Mouse (Mus musculus) CD4-positive, CD25-positive, alpha-beta regulatory T cell, adult 2 months (primary cell): ENCODE results near the gene Dgkq.

Experiments used
- DNase-seq: peaks from one replicate; pipeline ENCODE4 v3.0.0-alpha.2; 2012; ENCODE audit warnings: low read depth, low spot score

The Dgkq gene

GRCm38 (mm10) chr5:108668977-108669936, at the start of gene Dgkq:
TSS of gene Dgkq (minus strand) at chr5:108669672.
- DNase-seq = peak; percentile 88

GRCm38 (mm10) chr5:108718051-108718450, 48.6 kb upstream of the Dgkq start:
- no peak for DNase-seq

- DNase-seq = no peak
Measured at GRCm38 (mm10) chr5:108715974-108716373, 46.5 kb upstream of the Dgkq start.

- DNase-seq = no peak
Measured at GRCm38 (mm10) chr5:108714149-108714548, 44.7 kb upstream of the Dgkq start.

GRCm38 (mm10) chr5:108713691-108714090, 44.2 kb upstream of the Dgkq start:
- no peak for DNase-seq

- DNase-seq = no peak
Measured at GRCm38 (mm10) chr5:108713096-108713495, 43.6 kb upstream of the Dgkq start.

- no peak for DNase-seq
Measured at GRCm38 (mm10) chr5:108711968-108712367, 42.5 kb upstream of the Dgkq start.

GRCm38 (mm10) chr5:108708981-108709731, 39.7 kb upstream of the Dgkq start:
- DNase-seq = no peak

- no peak for DNase-seq
Measured at GRCm38 (mm10) chr5:108708419-108708818, 38.9 kb upstream of the Dgkq start.

GRCm38 (mm10) chr5:108707758-108708157, 38.3 kb upstream of the Dgkq start:
- no peak for DNase-seq

- DNase-seq = no peak
Measured at GRCm38 (mm10) chr5:108703754-108704626, 34.5 kb upstream of the Dgkq start.

- no peak for DNase-seq
Measured at GRCm38 (mm10) chr5:108701341-108702021, 32.0 kb upstream of the Dgkq start.

- no peak for DNase-seq
Measured at GRCm38 (mm10) chr5:108700346-108700745, 30.9 kb upstream of the Dgkq start.

GRCm38 (mm10) chr5:108697341-108697753, 27.9 kb upstream of the Dgkq start:
- no peak for DNase-seq

GRCm38 (mm10) chr5:108696542-108696941, 27.1 kb upstream of the Dgkq start:
- no peak for DNase-seq

- DNase-seq = no peak
Measured at GRCm38 (mm10) chr5:108695861-108696260, 26.4 kb upstream of the Dgkq start.

GRCm38 (mm10) chr5:108694352-108695261, 25.1 kb upstream of the Dgkq start:
- DNase-seq = peak; percentile 47

- DNase-seq = peak; percentile 95
Measured at GRCm38 (mm10) chr5:108693872-108694288, 24.4 kb upstream of the Dgkq start.

- peak; percentile 87 for DNase-seq
Measured at GRCm38 (mm10) chr5:108692271-108692670, 22.8 kb upstream of the Dgkq start, which contains the start of gene Fgfrl1. TSS of gene Fgfrl1 (plus strand) at chr5:108692382.

- DNase-seq = peak; percentile 60
Measured at GRCm38 (mm10) chr5:108691152-108691551, 21.7 kb upstream of the Dgkq start.
